Mouse (Mus musculus): Measurements from ENCODE around the gene Gpr6. TPM values are rescaled to one million over a fixed set of nuclear protein-coding genes. Genes with fewer than 3 reads are reported as not detected.

The Gpr6 gene
- total and polyA plus RNA-seq, 2 experiments from 2014 or later, result 0.90 to 2.4 TPM

GRCm38 (mm10) chr10:41037722-41038121 is 34.4 kb downstream of the Gpr6 start:
- Histone ChIP-seq H3K36me3 (ENCODE audit: insufficient read depth, low read length) (no peaks in the 10 kb centered on the region), H3K9me3 (ENCODE audit: low read length) (no peaks in the 10 kb centered on the region), H3K9ac (replicated peaks; ENCODE audit: low read length) (no peak overlapping the region), H3K4me2 (ENCODE audit: low read depth, low read length) (no peak overlapping the region), H3K27me3 (ENCODE audit: insufficient read depth, low read length) (no peaks in the 10 kb centered on the region), H3K27ac (no peak overlapping the region), H3K4me1 (ENCODE audit: insufficient read depth, low read length) (peaks cover 16% of the 10 kb centered on the region; the same call in 1 of the 2 replicates), H3K4me3 (ENCODE audit: low read length) (no peak overlapping the region)
- DNase-seq (ENCODE audit: low spot score), result peak; percentile 86
- WGBS, result 48% methylated on average over 8 of the region's 8 CpGs
- peak; percentile 89 for ATAC-seq
- TF ChIP-seq CTCF (IDR thresholded peaks at IDR 0.05; ENCODE audit: low read depth), result no peak

- Histone ChIP-seq H3K4me2 (ENCODE audit: low read depth, low read length) (no peak overlapping the region), H3K27ac (no peak overlapping the region), H3K27me3 (ENCODE audit: insufficient read depth, low read length) (no peaks in the 10 kb centered on the region), H3K36me3 (ENCODE audit: insufficient read depth, low read length) (no peaks in the 10 kb centered on the region), H3K9me3 (ENCODE audit: low read length) (no peaks in the 10 kb centered on the region), H3K9ac (replicated peaks; ENCODE audit: low read length) (no peak overlapping the region), H3K4me1 (ENCODE audit: insufficient read depth, low read length) (no peaks in the 10 kb centered on the region), H3K4me3 (ENCODE audit: low read length) (no peak overlapping the region)
- no peak for TF ChIP-seq CTCF (IDR thresholded peaks at IDR 0.05; ENCODE audit: low read depth)
- no peak for ATAC-seq
- WGBS, result 77% methylated on average over 7 of the region's 7 CpGs
- DNase-seq (ENCODE audit: low spot score), result no peak
Observed at GRCm38 (mm10) chr10:41032811-41033210, 39.3 kb downstream of the Gpr6 start.

GRCm38 (mm10) chr10:41024860-41025259 is 47.2 kb downstream of the Gpr6 start:
- no peak overlapping the region for H3K27ac ChIP-seq
- H3K9ac ChIP-seq (replicated peaks; ENCODE audit: low read length), result no peak overlapping the region
- TF ChIP-seq CTCF (IDR thresholded peaks at IDR 0.05; ENCODE audit: low read depth), result no peak
- 52% methylated on average over 1 of the region's 1 CpGs for WGBS
- no peaks in the 10 kb centered on the region for H3K27me3 ChIP-seq (ENCODE audit: insufficient read depth, low read length)
- H3K9me3 ChIP-seq (ENCODE audit: low read length), result no peaks in the 10 kb centered on the region
- H3K4me1 ChIP-seq (ENCODE audit: insufficient read depth, low read length), result no peaks in the 10 kb centered on the region
- DNase-seq (ENCODE audit: low spot score), result no peak
- no peak overlapping the region for H3K4me3 ChIP-seq (ENCODE audit: low read length)
- no peak for ATAC-seq
- no peak overlapping the region for H3K4me2 ChIP-seq (ENCODE audit: low read depth, low read length)
- H3K36me3 ChIP-seq (ENCODE audit: insufficient read depth, low read length), result no peaks in the 10 kb centered on the region

- no peak overlapping the region for H3K9ac ChIP-seq (replicated peaks; ENCODE audit: low read length)
- TF ChIP-seq CTCF (IDR thresholded peaks at IDR 0.05; ENCODE audit: low read depth), result no peak
- no peaks in the 10 kb centered on the region for H3K9me3 ChIP-seq (ENCODE audit: low read length)
- no peak overlapping the region for H3K4me3 ChIP-seq (ENCODE audit: low read length)
- H3K27ac ChIP-seq, result no peak overlapping the region
- whole genome bisulfite sequencing, result 38% methylated on average over 1 of the region's 1 CpGs
- H3K4me1 ChIP-seq (ENCODE audit: insufficient read depth, low read length), result no peaks in the 10 kb centered on the region
- H3K27me3 ChIP-seq (ENCODE audit: insufficient read depth, low read length), result no peaks in the 10 kb centered on the region
- ATAC-seq, result no peak
- H3K4me2 ChIP-seq (ENCODE audit: low read depth, low read length), result no peak overlapping the region
- no peaks in the 10 kb centered on the region for H3K36me3 ChIP-seq (ENCODE audit: insufficient read depth, low read length)
- DNase-seq (ENCODE audit: low spot score), result no peak
Observed at GRCm38 (mm10) chr10:41024406-41024805, 47.7 kb downstream of the Gpr6 start.

GRCm38 (mm10) chr10:41022226-41022625 is 49.9 kb downstream of the Gpr6 start:
- no peaks in the 10 kb centered on the region for H3K4me1 ChIP-seq (ENCODE audit: insufficient read depth, low read length)
- H3K9ac ChIP-seq (replicated peaks; ENCODE audit: low read length), result no peak overlapping the region
- ATAC-seq (no peak), DNase-seq (ENCODE audit: low spot score) (no peak)
- no peak overlapping the region for H3K27ac ChIP-seq
- H3K4me2 ChIP-seq (ENCODE audit: low read depth, low read length), result no peak overlapping the region
- 98% methylated on average over 4 of the region's 4 CpGs for WGBS
- H3K27me3 ChIP-seq (ENCODE audit: insufficient read depth, low read length), result no peaks in the 10 kb centered on the region
- no peaks in the 10 kb centered on the region for H3K9me3 ChIP-seq (ENCODE audit: low read length)
- no peak overlapping the region for H3K4me3 ChIP-seq (ENCODE audit: low read length)
- no peak for TF ChIP-seq CTCF (IDR thresholded peaks at IDR 0.05; ENCODE audit: low read depth)
- no peaks in the 10 kb centered on the region for H3K36me3 ChIP-seq (ENCODE audit: insufficient read depth, low read length)

Other genes starting within 250 kb of the Gpr6 start
- gene Cdc40, start 189.0 kb downstream of the Gpr6 start, total RNA-seq (2014; rRNA removed), result 15.7 and 17.5 TPM in 2 replicates
- 13.4 and 16.0 TPM in 2 replicates for gene Cdc40, start 189.0 kb downstream of the Gpr6 start, polyA plus RNA-seq (2015; fragmentation: Nextera tagmentation; extraction: Ambion mirVana)
- gene Wasf1, start 188.8 kb downstream of the Gpr6 start, total RNA-seq (2014; rRNA removed), result 25.5 and 25.7 TPM in 2 replicates
- 94.3 and 104 TPM in 2 replicates for gene Wasf1, start 188.8 kb downstream of the Gpr6 start, polyA plus RNA-seq (2015; fragmentation: Nextera tagmentation; extraction: Ambion mirVana)
- gene Fig4, start 231.0 kb upstream of the Gpr6 start, total RNA-seq (2014; rRNA removed), result 29.7 and 30.4 TPM in 2 replicates
- 29.9 and 32.6 TPM in 2 replicates for gene Fig4, start 231.0 kb upstream of the Gpr6 start, polyA plus RNA-seq (2015; fragmentation: Nextera tagmentation; extraction: Ambion mirVana)
- gene Ak9, start 231.7 kb upstream of the Gpr6 start, total RNA-seq (2014; rRNA removed), result 0.18 and 0.21 TPM in 2 replicates
- gene Ak9, start 231.7 kb upstream of the Gpr6 start, polyA plus RNA-seq (2015; fragmentation: Nextera tagmentation; extraction: Ambion mirVana), result 0.25 and 0.39 TPM in 2 replicates